Mouse (Mus musculus) myocyte (in vitro differentiated cells): Measurements from ENCODE around the gene Prrg2. TPM values are rescaled to one million over a fixed set of nuclear protein-coding genes. Genes with fewer than 3 reads are reported as not detected.
"Not testable (repeated sequence)": the region's sequence is repeated elsewhere in the genome, so short reads cannot be mapped to it uniquely, and the experiment has no call there.

Source experiments
- H3K27me3 ChIP-seq: one replicate; pipeline ENCODE4 v1.6.1; 2011; ENCODE audit not compliant: control insufficient read depth, insufficient read depth, insufficient read length
- H3K36me3 ChIP-seq: one replicate; pipeline ENCODE4 v1.6.1; 2011; ENCODE audit not compliant: control insufficient read depth, insufficient read depth
- H3K4me2 ChIP-seq: one replicate; pipeline ENCODE4 v1.6.1; 2011; ENCODE audit warnings: low read depth, control low read depth
- H3K4me3 ChIP-seq: one replicate; pipeline ENCODE4 v1.5.1; 2011; ENCODE audit warnings: mild to moderate bottlenecking, control low read depth, moderate library complexity
- H3K79me2 ChIP-seq: one replicate; pipeline ENCODE4 v1.6.1; 2011; ENCODE audit not compliant: control insufficient read depth, insufficient read depth
- H3ac ChIP-seq: one replicate; pipeline ENCODE4 v1.6.1; 2011; ENCODE audit not compliant: control insufficient read depth, insufficient read length
- CEBPB ChIP-seq: IDR thresholded peaks from 2 replicates; pipeline ENCODE4 v1.6.1; 2011; ENCODE audit warnings: mild to moderate bottlenecking, moderate library complexity; ENCODE audit not compliant: poor library complexity, insufficient read depth, severe bottlenecking
- E2F4 ChIP-seq: IDR thresholded peaks from one replicate; pipeline ENCODE4 v1.6.1; 2011; ENCODE audit warnings: mild to moderate bottlenecking, control low read depth, moderate library complexity; ENCODE audit not compliant: insufficient read depth
- MAX ChIP-seq: IDR thresholded peaks from one replicate; pipeline ENCODE4 v1.6.1; 2011; ENCODE audit warnings: low read depth, mild to moderate bottlenecking, control low read depth
- MYOD1 ChIP-seq, 3 experiments: IDR thresholded peaks; one replicate each; pipeline ENCODE4 v1.6.1; 2011; ENCODE audit warnings: control low read depth in 2 of 3, low read depth in 2 of 3, mild to moderate bottlenecking in 2 of 3, moderate library complexity in 1 of 3; ENCODE audit not compliant: insufficient read length in 2 of 3, control insufficient read depth in 1 of 3
- MYOG ChIP-seq, 3 experiments: IDR thresholded peaks; one replicate each; pipeline ENCODE4 v1.6.1; 2011; ENCODE audit warnings: control low read depth in 2 of 3, low read depth in 2 of 3, mild to moderate bottlenecking in 2 of 3; ENCODE audit not compliant: insufficient read length in 2 of 3, control insufficient read depth in 1 of 3, insufficient read depth in 1 of 3
- POLR2A ChIP-seq: IDR thresholded peaks from one replicate; pipeline ENCODE4 v1.6.1; 2011; ENCODE audit warnings: low read depth, mild to moderate bottlenecking, control low read depth, moderate library complexity; ENCODE audit not compliant: insufficient read length
- POLR2AphosphoS2 ChIP-seq: IDR thresholded peaks from one replicate; pipeline ENCODE4 v1.6.1; 2011; ENCODE audit warnings: low read depth, control low read depth; ENCODE audit not compliant: insufficient read length
- REST ChIP-seq: IDR thresholded peaks from one replicate; pipeline ENCODE4 v1.6.1; 2011; ENCODE audit warnings: mild to moderate bottlenecking, control low read depth, moderate library complexity; ENCODE audit not compliant: insufficient read depth, insufficient read length
- SRF ChIP-seq: IDR thresholded peaks from one replicate; pipeline ENCODE4 v1.6.1; 2011; ENCODE audit warnings: low read depth; ENCODE audit not compliant: control insufficient read depth, insufficient read length
- TCF12 ChIP-seq: IDR thresholded peaks from one replicate; pipeline ENCODE4 v1.6.1; 2011; ENCODE audit warnings: mild to moderate bottlenecking, control low read depth; ENCODE audit not compliant: poor library complexity, insufficient read depth, severe bottlenecking
- TCF3 ChIP-seq: IDR thresholded peaks from one replicate; pipeline ENCODE4 v1.6.1; 2011; ENCODE audit warnings: low read depth, control low read depth; ENCODE audit not compliant: insufficient read length
- USF1 ChIP-seq: IDR thresholded peaks from one replicate; pipeline ENCODE4 v1.6.1; 2011; ENCODE audit warnings: low read depth, mild to moderate bottlenecking, control low read depth, moderate library complexity
- polyA plus RNA-seq: library from polyadenylated mRNA; unstranded; fragments of >200 nt; fragmentation: generic; extraction: Trizol; gene quantifications from one replicate; pipeline ENCODE4 v1.2.1, GENCODE M21; 2012; ENCODE audit warnings: missing spikeins

The Prrg2 gene
- polyA plus RNA-seq, 1 experiment, result 12.9 TPM

DNA sequence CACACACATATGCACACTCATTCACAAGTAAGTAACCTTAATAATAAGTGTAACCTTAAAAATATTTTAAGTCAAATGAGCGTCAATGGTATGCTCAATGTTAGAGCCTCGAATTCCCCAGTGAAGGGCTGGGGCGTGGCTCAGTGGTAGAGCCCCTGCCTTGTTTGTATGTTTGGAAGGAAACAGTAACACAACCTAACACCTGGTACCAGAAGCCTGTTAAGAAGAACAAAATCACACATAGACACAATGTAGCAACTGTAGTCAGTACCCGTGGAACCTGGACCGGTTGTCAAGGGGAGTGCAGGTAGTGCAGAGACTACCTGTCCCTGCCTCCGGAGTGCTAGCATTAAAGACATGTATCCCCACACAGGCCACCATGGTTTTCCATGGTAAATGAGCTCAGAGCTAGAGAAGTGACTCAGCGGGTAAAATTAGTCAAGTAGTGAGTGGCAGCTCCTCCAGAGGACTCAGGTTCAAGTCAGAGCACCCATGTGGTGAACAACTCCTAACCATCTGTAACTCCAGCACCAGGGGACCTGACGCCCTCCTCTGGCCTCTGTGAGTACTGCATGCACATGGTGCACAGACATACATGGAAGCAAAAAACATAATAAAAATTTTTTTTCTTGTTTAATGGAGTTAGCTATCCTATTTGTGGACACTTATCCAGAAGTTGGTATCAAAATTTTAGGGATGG lies 36.2 kb upstream of the Prrg2 start:
- Histone ChIP-seq H3K27me3 (no peaks in the 10 kb centered on the region), H3ac (no peak overlapping the region), H3K4me2 (no peak overlapping the region), H3K4me3 (no peak overlapping the region), H3K79me2 (no peaks in the 10 kb centered on the region), H3K36me3 (no peaks in the 10 kb centered on the region)
- no peak for TF ChIP-seq MAX
- TF ChIP-seq POLR2AphosphoS2, result no peak
- TF ChIP-seq MYOG (IDR thresholded peaks at IDR 0.05; ENCODE audit: control insufficient read depth in 1 of 3, insufficient read depth in 1 of 3, insufficient read length in 2 of 3, low read depth in 2 of 3), result no peak
- TF ChIP-seq SRF, result no peak
- no peak for TF ChIP-seq POLR2A
- no peak for TF ChIP-seq TCF12
- no peak for TF ChIP-seq REST
- TF ChIP-seq E2F4, result no peak
- no peak for TF ChIP-seq TCF3
- TF ChIP-seq USF1, result no peak
- TF ChIP-seq CEBPB, result no peak

DNA sequence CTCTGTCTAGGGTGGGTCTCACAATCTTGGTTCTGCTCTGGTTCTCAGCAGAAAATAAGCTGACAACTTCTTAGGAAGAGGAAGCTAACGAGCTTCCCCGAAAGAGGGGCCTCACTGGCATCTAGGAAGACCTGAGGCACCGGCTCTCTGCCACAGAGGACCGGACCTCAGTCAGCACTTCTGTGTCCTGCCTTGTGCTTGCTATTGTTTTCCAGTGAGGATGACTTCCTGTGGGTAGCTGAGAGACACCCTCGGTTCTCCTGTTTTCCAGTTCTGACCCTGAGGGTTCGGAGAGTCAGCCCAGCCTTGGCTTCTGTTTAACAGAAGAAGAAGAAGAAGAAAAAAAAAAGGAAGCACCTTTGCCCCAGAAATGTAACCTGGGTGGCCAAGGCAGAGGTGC lies 35.0 kb upstream of the Prrg2 start:
- Histone ChIP-seq H3K36me3 (no peaks in the 10 kb centered on the region), H3K4me3 (no peak overlapping the region), H3K4me2 (no peak overlapping the region), H3K79me2 (no peaks in the 10 kb centered on the region), H3K27me3 (no peaks in the 10 kb centered on the region), H3ac (no peak overlapping the region)
- TF ChIP-seq TCF3 (no peak), USF1 (no peak), TCF12 (no peak)

DNA sequence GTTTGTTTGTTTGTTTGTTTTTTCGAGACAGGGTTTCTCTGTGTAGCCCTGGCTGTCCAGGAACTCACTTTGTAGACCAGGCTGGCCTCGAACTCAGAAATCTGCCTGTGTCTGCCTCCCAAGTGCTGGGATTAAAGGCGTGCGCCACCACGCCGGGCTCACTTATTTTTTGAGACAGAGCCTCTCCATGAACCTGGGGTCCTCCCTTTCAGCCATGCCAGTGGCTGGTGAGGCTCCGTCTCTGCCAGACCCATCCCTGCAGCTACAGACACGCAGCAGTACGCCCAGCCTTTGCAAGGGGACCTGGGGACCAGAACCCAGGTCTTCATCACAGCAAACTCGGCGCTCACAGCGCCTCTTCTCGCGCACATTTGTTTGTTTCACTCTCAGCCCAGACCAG lies 33.5 kb upstream of the Prrg2 start:
- not testable (repeated sequence) for H3K4me3 ChIP-seq, H3K79me2 ChIP-seq, H3ac ChIP-seq, H3K4me2 ChIP-seq, H3K27me3 ChIP-seq, H3K36me3 ChIP-seq

DNA sequence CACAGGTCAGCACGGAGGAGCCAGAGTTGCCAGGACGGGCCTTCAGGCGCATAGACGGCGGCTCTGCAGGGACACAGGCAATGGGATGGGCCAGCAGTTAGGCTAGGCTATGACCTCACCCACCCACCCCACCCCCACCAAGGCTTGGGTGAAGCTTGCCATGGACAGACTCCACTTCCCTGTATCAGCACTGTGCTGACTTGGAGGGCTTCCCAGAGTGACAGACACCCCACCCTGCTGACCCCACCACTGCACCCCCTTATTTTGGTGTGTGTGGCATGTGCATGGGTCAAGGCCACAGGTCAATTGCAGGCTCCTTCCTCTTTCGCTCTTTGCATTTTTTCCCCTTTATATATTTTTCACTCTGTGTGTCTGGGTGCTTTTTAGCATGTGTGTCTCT lies 32.9 kb upstream of the Prrg2 start:
- no peaks in the 10 kb centered on the region for H3K36me3 ChIP-seq
- no peak overlapping the region for H3ac ChIP-seq
- TF ChIP-seq MAX (no peak), USF1 (no peak), REST (no peak), MYOG (IDR thresholded peaks at IDR 0.05; ENCODE audit: control insufficient read depth in 1 of 3, insufficient read depth in 1 of 3, insufficient read length in 2 of 3, low read depth in 2 of 3) (no peak), TCF12 (no peak), E2F4 (no peak), POLR2A (no peak), POLR2AphosphoS2 (no peak), TCF3 (no peak), SRF (no peak), CEBPB (no peak), MYOD1 (IDR thresholded peaks at IDR 0.05; ENCODE audit: control insufficient read depth in 1 of 3, insufficient read length in 2 of 3, low read depth in 2 of 3) (no peak)
- no peak overlapping the region for H3K4me3 ChIP-seq
- H3K27me3 ChIP-seq, result no peaks in the 10 kb centered on the region
- no peaks in the 10 kb centered on the region for H3K79me2 ChIP-seq
- no peak overlapping the region for H3K4me2 ChIP-seq

DNA sequence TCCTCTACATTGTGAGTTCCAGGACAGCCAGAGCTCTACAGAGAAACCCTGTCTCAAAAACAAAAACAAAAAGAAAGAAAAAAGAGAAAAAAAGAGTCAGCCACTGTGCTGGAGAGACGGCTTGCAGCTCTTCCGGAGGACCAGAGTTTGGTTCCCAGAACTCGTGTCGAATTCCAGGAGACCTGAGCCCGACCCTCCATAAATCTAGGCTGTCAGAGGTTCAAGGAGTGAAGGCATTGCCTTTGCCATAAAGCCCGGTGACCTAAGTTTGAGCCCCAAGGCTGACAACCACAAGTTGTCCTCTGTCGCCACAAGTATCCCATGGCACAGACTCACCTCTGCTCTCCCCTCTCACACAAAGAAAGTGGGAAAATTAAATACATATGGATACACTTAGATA lies 31.6 kb upstream of the Prrg2 start:
- Histone ChIP-seq H3K4me2 (no peak overlapping the region), H3K4me3 (no peak overlapping the region), H3ac (no peak overlapping the region), H3K36me3 (no peaks in the 10 kb centered on the region), H3K79me2 (no peaks in the 10 kb centered on the region), H3K27me3 (no peaks in the 10 kb centered on the region)
- TF ChIP-seq MYOD1 (IDR thresholded peaks at IDR 0.05; ENCODE audit: control insufficient read depth in 1 of 3, insufficient read length in 2 of 3, low read depth in 2 of 3) (no peak), USF1 (no peak), TCF12 (no peak), MYOG (IDR thresholded peaks at IDR 0.05; ENCODE audit: control insufficient read depth in 1 of 3, insufficient read depth in 1 of 3, insufficient read length in 2 of 3, low read depth in 2 of 3) (no peak), SRF (no peak), POLR2AphosphoS2 (no peak), MAX (no peak)

DNA sequence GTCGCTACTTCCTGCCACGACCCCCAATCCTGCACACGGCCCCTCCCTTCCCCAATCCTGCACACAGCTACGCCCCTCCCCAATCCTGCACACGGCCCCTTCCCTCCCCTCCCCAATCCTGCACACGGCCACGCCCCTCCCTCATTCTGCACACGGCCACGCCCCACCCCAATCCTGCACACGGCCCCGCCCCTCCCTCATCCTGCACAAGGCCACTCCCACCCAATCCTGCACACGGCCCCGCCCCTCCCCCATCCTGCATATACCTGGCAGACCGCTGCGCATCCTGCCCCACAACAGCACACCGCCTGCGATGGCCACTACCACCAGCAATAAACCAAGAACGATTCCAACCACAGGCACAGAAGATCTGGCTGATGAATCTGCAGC lies 31.0 kb upstream of the Prrg2 start:
- Histone ChIP-seq H3K4me2 (no peak overlapping the region), H3ac (no peak overlapping the region)
- no peak for TF ChIP-seq POLR2AphosphoS2
- no peak for TF ChIP-seq MAX
- TF ChIP-seq TCF12, result no peak
- no peak for TF ChIP-seq POLR2A
- TF ChIP-seq MYOG (IDR thresholded peaks at IDR 0.05; ENCODE audit: control insufficient read depth in 1 of 3, insufficient read depth in 1 of 3, insufficient read length in 2 of 3, low read depth in 2 of 3), result no peak
- TF ChIP-seq TCF3, result no peak
- no peak for TF ChIP-seq REST
- TF ChIP-seq E2F4, result no peak
- TF ChIP-seq MYOD1 (IDR thresholded peaks at IDR 0.05; ENCODE audit: control insufficient read depth in 1 of 3, insufficient read length in 2 of 3, low read depth in 2 of 3), result no peak
- TF ChIP-seq SRF, result no peak
- no peak for TF ChIP-seq CEBPB
- no peak for TF ChIP-seq USF1

More for the DNA sequence above, 31.0 kb upstream of the Prrg2 start:
- Histone ChIP-seq H3K79me2 (no peaks in the 10 kb centered on the region), H3K4me3 (no peak overlapping the region), H3K36me3 (no peaks in the 10 kb centered on the region), H3K27me3 (no peaks in the 10 kb centered on the region)
